Mouse (Mus musculus): ENCODE results near the gene Gm19402. TPM values are rescaled to one million over a fixed set of nuclear protein-coding genes. Genes with fewer than 3 reads are reported as not detected.

Gm19402 gene
- polyA plus RNA-seq, 1 experiment from 2014 or later: not detected

- ATAC-seq: no peak
- H3K9ac ChIP-seq (ENCODE audit: low read depth, low read length): no peak overlapping the region
- no peak overlapping the region for H3K4me3 ChIP-seq (ENCODE audit: low read depth, low read length)
- peaks cover 14% of the 10 kb centered on the region for H3K36me3 ChIP-seq (ENCODE audit: control insufficient read depth, insufficient read depth, low read length)
- WGBS: 82% methylated on average over 8 of the region's 8 CpGs
- H3K4me2 ChIP-seq (ENCODE audit: low read length): no peak overlapping the region
- no peaks in the 10 kb centered on the region for H3K27me3 ChIP-seq (ENCODE audit: control insufficient read depth, insufficient read depth, low read depth, low read length)
- H3K9me3 ChIP-seq (replicated peaks; ENCODE audit: control insufficient read depth, low read length, poor library complexity, severe bottlenecking): no peaks in the 10 kb centered on the region
- H3K27ac ChIP-seq (ENCODE audit: low read length): no peak overlapping the region
- no peaks in the 10 kb centered on the region for H3K4me1 ChIP-seq (ENCODE audit: control insufficient read depth, insufficient read depth, low read length)
Measured at GRCm38 (mm10) chr10:77647901-77648300, 42.7 kb downstream of the Gm19402 start.

GRCm38 (mm10) chr10:77647461-77647860 is 43.1 kb downstream of the Gm19402 start:
- no peaks in the 10 kb centered on the region for H3K9me3 ChIP-seq (replicated peaks; ENCODE audit: control insufficient read depth, low read length, poor library complexity, severe bottlenecking)
- H3K4me2 ChIP-seq (ENCODE audit: low read length): no peak overlapping the region
- no peaks in the 10 kb centered on the region for H3K4me1 ChIP-seq (ENCODE audit: control insufficient read depth, insufficient read depth, low read length)
- no peaks in the 10 kb centered on the region for H3K27me3 ChIP-seq (ENCODE audit: control insufficient read depth, insufficient read depth, low read depth, low read length)
- 88% methylated on average over 1 of the region's 1 CpGs for WGBS
- no peak overlapping the region for H3K4me3 ChIP-seq (ENCODE audit: low read depth, low read length)
- no peak for ATAC-seq
- no peak overlapping the region for H3K9ac ChIP-seq (ENCODE audit: low read depth, low read length)
- H3K27ac ChIP-seq (ENCODE audit: low read length): no peak overlapping the region
- peaks cover 14% of the 10 kb centered on the region for H3K36me3 ChIP-seq (ENCODE audit: control insufficient read depth, insufficient read depth, low read length)

GRCm38 (mm10) chr10:77645571-77645970 is 45.0 kb downstream of the Gm19402 start:
- no peak overlapping the region for H3K4me2 ChIP-seq (ENCODE audit: low read length)
- H3K4me3 ChIP-seq (ENCODE audit: low read depth, low read length): no peak overlapping the region
- no peaks in the 10 kb centered on the region for H3K9me3 ChIP-seq (replicated peaks; ENCODE audit: control insufficient read depth, low read length, poor library complexity, severe bottlenecking)
- no peak overlapping the region for H3K27ac ChIP-seq (ENCODE audit: low read length)
- WGBS: 90% methylated on average over 5 of the region's 5 CpGs
- H3K36me3 ChIP-seq (ENCODE audit: control insufficient read depth, insufficient read depth, low read length): peaks cover 24% of the 10 kb centered on the region
- H3K4me1 ChIP-seq (ENCODE audit: control insufficient read depth, insufficient read depth, low read length): no peaks in the 10 kb centered on the region
- ATAC-seq: no peak
- H3K9ac ChIP-seq (ENCODE audit: low read depth, low read length): no peak overlapping the region
- H3K27me3 ChIP-seq (ENCODE audit: control insufficient read depth, insufficient read depth, low read depth, low read length): no peaks in the 10 kb centered on the region

GRCm38 (mm10) chr10:77643160-77643559 is 47.4 kb downstream of the Gm19402 start:
- H3K4me3 ChIP-seq (ENCODE audit: low read depth, low read length): no peak overlapping the region
- no peak overlapping the region for H3K4me2 ChIP-seq (ENCODE audit: low read length)
- peaks cover 24% of the 10 kb centered on the region for H3K36me3 ChIP-seq (ENCODE audit: control insufficient read depth, insufficient read depth, low read length)
- H3K9ac ChIP-seq (ENCODE audit: low read depth, low read length): no peak overlapping the region
- no peaks in the 10 kb centered on the region for H3K4me1 ChIP-seq (ENCODE audit: control insufficient read depth, insufficient read depth, low read length)
- ATAC-seq: no peak
- 86% methylated on average over 7 of the region's 7 CpGs for WGBS
- no peaks in the 10 kb centered on the region for H3K9me3 ChIP-seq (replicated peaks; ENCODE audit: control insufficient read depth, low read length, poor library complexity, severe bottlenecking)
- H3K27me3 ChIP-seq (ENCODE audit: control insufficient read depth, insufficient read depth, low read depth, low read length): no peaks in the 10 kb centered on the region
- H3K27ac ChIP-seq (ENCODE audit: low read length): no peak overlapping the region

MicroRNAs encoded within 50 kb of the gene (microRNA counts, 519-probe panel; counts per million panel counts)
- 1,403 counts per million, percentile 27 among the panel's probes with 10 or more counts for microRNA mmu-miR-1930

Small RNA genes within 50 kb of the gene (microRNA-seq; reads per million reads assigned to microRNA genes)
- 14.3 reads per million, percentile 34 among the genes with 10 or more reads in this experiment for gene Mir1930

Other genes with a start within 250 kb of the Gm19402 start
- gene Fam207a, start 175.0 kb downstream of the Gm19402 start, polyA plus RNA-seq (2015; fragmentation: Nextera tagmentation; extraction: Ambion mirVana): 40.5 and 44.1 TPM in 2 replicates
- gene Itgb2, start 160.5 kb downstream of the Gm19402 start, polyA plus RNA-seq (2015; fragmentation: Nextera tagmentation; extraction: Ambion mirVana): 0.59 and 0.67 TPM in 2 replicates
- gene Pttg1ip, start 109.0 kb downstream of the Gm19402 start, polyA plus RNA-seq (2015; fragmentation: Nextera tagmentation; extraction: Ambion mirVana): 63.6 and 70.8 TPM in 2 replicates
- 315 and 350 TPM in 2 replicates for gene Sumo3, start 84.7 kb downstream of the Gm19402 start, polyA plus RNA-seq (2015; fragmentation: Nextera tagmentation; extraction: Ambion mirVana)
- 1.5 and 2.9 TPM in 2 replicates for gene Gm49325, start 84.6 kb downstream of the Gm19402 start, polyA plus RNA-seq (2015; fragmentation: Nextera tagmentation; extraction: Ambion mirVana)
- 80.9 and 81.8 TPM in 2 replicates for gene Ube2g2, start 68.5 kb downstream of the Gm19402 start, polyA plus RNA-seq (2015; fragmentation: Nextera tagmentation; extraction: Ambion mirVana)
- gene Tspear, start 4.2 kb downstream of the Gm19402 start, polyA plus RNA-seq (2015; fragmentation: Nextera tagmentation; extraction: Ambion mirVana): 1.3 and 1.6 TPM in 2 replicates
- gene Gm9508, start 6.5 kb upstream of the Gm19402 start, polyA plus RNA-seq (2015; fragmentation: Nextera tagmentation; extraction: Ambion mirVana): not detected in 2 replicates
- gene Gm10272, start 15.9 kb upstream of the Gm19402 start, polyA plus RNA-seq (2015; fragmentation: Nextera tagmentation; extraction: Ambion mirVana): not detected in 2 replicates
- not detected in 2 replicates for gene Gm10024, start 20.7 kb upstream of the Gm19402 start, polyA plus RNA-seq (2015; fragmentation: Nextera tagmentation; extraction: Ambion mirVana)
- gene Gm10142, start 25.1 kb upstream of the Gm19402 start, polyA plus RNA-seq (2015; fragmentation: Nextera tagmentation; extraction: Ambion mirVana): not detected in 2 replicates
- not detected in 2 replicates for gene Krtap12-1, start 29.8 kb upstream of the Gm19402 start, polyA plus RNA-seq (2015; fragmentation: Nextera tagmentation; extraction: Ambion mirVana)
- not detected in 2 replicates for gene Gm10100, start 35.7 kb upstream of the Gm19402 start, polyA plus RNA-seq (2015; fragmentation: Nextera tagmentation; extraction: Ambion mirVana)
- gene Gm18596, start 51.9 kb upstream of the Gm19402 start, polyA plus RNA-seq (2015; fragmentation: Nextera tagmentation; extraction: Ambion mirVana): not detected in 2 replicates
- gene Gm9736, start 60.6 kb upstream of the Gm19402 start, polyA plus RNA-seq (2015; fragmentation: Nextera tagmentation; extraction: Ambion mirVana): not detected in 2 replicates
- not detected in 2 replicates for gene Gm3233, start 68.9 kb upstream of the Gm19402 start, polyA plus RNA-seq (2015; fragmentation: Nextera tagmentation; extraction: Ambion mirVana)
- gene Gm3238, start 80.6 kb upstream of the Gm19402 start, polyA plus RNA-seq (2015; fragmentation: Nextera tagmentation; extraction: Ambion mirVana): not detected in 2 replicates
- not detected in 2 replicates for gene Gm7138, start 86.2 kb upstream of the Gm19402 start, polyA plus RNA-seq (2015; fragmentation: Nextera tagmentation; extraction: Ambion mirVana)
- not detected in 2 replicates for gene Gm3250, start 91.8 kb upstream of the Gm19402 start, polyA plus RNA-seq (2015; fragmentation: Nextera tagmentation; extraction: Ambion mirVana)
- not detected in 2 replicates for gene Gm7137, start 97.4 kb upstream of the Gm19402 start, polyA plus RNA-seq (2015; fragmentation: Nextera tagmentation; extraction: Ambion mirVana)
- gene Gm9639, start 104.3 kb upstream of the Gm19402 start, polyA plus RNA-seq (2015; fragmentation: Nextera tagmentation; extraction: Ambion mirVana): not detected in 2 replicates
- not detected in 2 replicates for gene Gm19668, start 108.4 kb upstream of the Gm19402 start, polyA plus RNA-seq (2015; fragmentation: Nextera tagmentation; extraction: Ambion mirVana)
- gene Gm9507, start 121.1 kb upstream of the Gm19402 start, polyA plus RNA-seq (2015; fragmentation: Nextera tagmentation; extraction: Ambion mirVana): not detected in 2 replicates
- gene Gm2696, start 123.9 kb upstream of the Gm19402 start, polyA plus RNA-seq (2015; fragmentation: Nextera tagmentation; extraction: Ambion mirVana): not detected in 2 replicates
- gene Krtap10-4, start 136.3 kb upstream of the Gm19402 start, polyA plus RNA-seq (2015; fragmentation: Nextera tagmentation; extraction: Ambion mirVana): not detected in 2 replicates
- gene Krtap10-10, start 145.2 kb upstream of the Gm19402 start, polyA plus RNA-seq (2015; fragmentation: Nextera tagmentation; extraction: Ambion mirVana): not detected in 2 replicates
- gene Gm36176, start 156.0 kb upstream of the Gm19402 start, polyA plus RNA-seq (2015; fragmentation: Nextera tagmentation; extraction: Ambion mirVana): not detected in 2 replicates
- gene Gm10318, start 162.1 kb upstream of the Gm19402 start, polyA plus RNA-seq (2015; fragmentation: Nextera tagmentation; extraction: Ambion mirVana): not detected in 2 replicates
- not detected in 2 replicates for gene Gm3285, start 171.2 kb upstream of the Gm19402 start, polyA plus RNA-seq (2015; fragmentation: Nextera tagmentation; extraction: Ambion mirVana)
- 25.4 and 28.7 TPM in 2 replicates for gene Lrrc3, start 211.8 kb upstream of the Gm19402 start, polyA plus RNA-seq (2015; fragmentation: Nextera tagmentation; extraction: Ambion mirVana)

Data from midbrain, embryonic 16.5 days (tissue).